Mouse (Mus musculus): ENCODE measurements around the gene Qrich1. TPM values are rescaled to one million over a fixed set of nuclear protein-coding genes. Genes with fewer than 3 reads are reported as not detected.

Qrich1 gene
- 45.4 and 58.5 TPM in 2 replicates for polyA plus RNA-seq (2012; rRNA removed; ENCODE audit: low replicate concordance)

GRCm38 (mm10) chr9:108516380-108517251 lies at the start of gene Qrich1:
TSS of gene Qrich1 (plus strand) at chr9:108516806.

GRCm38 (mm10) chr9:108479721-108480351 lies 36.8 kb upstream of the Qrich1 start, which contains the start of gene Lamb2:
TSS of gene Lamb2 (plus strand) at chr9:108479736.

GRCm38 (mm10) chr9:108490559-108491285 lies 25.9 kb upstream of the Qrich1 start, which contains the start of gene Usp19:
TSS of gene Usp19 (plus strand) at chr9:108490602.

GRCm38 (mm10) chr9:108507619-108508434 lies 8.8 kb upstream of the Qrich1 start, which contains the start of gene Qars:
TSS of gene Qars (plus strand) at chr9:108507706.

GRCm38 (mm10) chr9:108560227-108560841 lies 43.7 kb downstream of the Qrich1 start, which contains the start of gene Impdh2:
TSS of gene Impdh2 (plus strand) at chr9:108560286.

GRCm38 (mm10) chr9:108566815-108567776 lies 50.5 kb downstream of the Qrich1 start, which contains the start of gene Ndufaf3:
TSS of gene Ndufaf3 (minus strand) at chr9:108567434.

GRCm38 (mm10) chr9:108569381-108570206 lies 53.0 kb downstream of the Qrich1 start, which contains the start of gene Dalrd3:
TSS of gene Dalrd3 (plus strand) at chr9:108569886.

GRCm38 (mm10) chr9:108578545-108579343 lies 62.1 kb downstream of the Qrich1 start, which contains the start of gene Wdr6:
TSS of gene Wdr6 (minus strand) at chr9:108578739.

GRCm38 (mm10) chr9:108596998-108597764 lies 80.6 kb downstream of the Qrich1 start, which contains the start of gene P4htm:
TSS of gene P4htm (minus strand) at chr9:108597667.

Other genes with a start within 250 kb of the Qrich1 start
- gene Nicn1, start 226.4 kb upstream of the Qrich1 start, polyA plus RNA-seq (2012; rRNA removed; ENCODE audit: low replicate concordance): 2.2 and 4.8 TPM in 2 replicates
- 0.47 and 2.3 TPM in 2 replicates for gene Amt, start 220.0 kb upstream of the Qrich1 start, polyA plus RNA-seq (2012; rRNA removed; ENCODE audit: low replicate concordance)
- 74.5 and 77.2 TPM in 2 replicates for gene Rhoa, start 210.7 kb upstream of the Qrich1 start, polyA plus RNA-seq (2012; rRNA removed; ENCODE audit: low replicate concordance)
- 24.9 and 34.5 TPM in 2 replicates for gene Tcta, start 210.6 kb upstream of the Qrich1 start, polyA plus RNA-seq (2012; rRNA removed; ENCODE audit: low replicate concordance)
- gene Gpx1, start 177.9 kb upstream of the Qrich1 start, polyA plus RNA-seq (2012; rRNA removed; ENCODE audit: low replicate concordance): 1,295 and 2,060 TPM in 2 replicates
- 40.5 and 53.8 TPM in 2 replicates for gene Usp4, start 169.0 kb upstream of the Qrich1 start, polyA plus RNA-seq (2012; rRNA removed; ENCODE audit: low replicate concordance)
- not detected in 2 replicates for gene 1700102P08Rik, start 124.0 kb upstream of the Qrich1 start, polyA plus RNA-seq (2012; rRNA removed; ENCODE audit: low replicate concordance)
- not detected in 2 replicates for gene Ccdc36, start 88.3 kb upstream of the Qrich1 start, polyA plus RNA-seq (2012; rRNA removed; ENCODE audit: low replicate concordance)
- not detected in 2 replicates for gene BC048562, start 80.3 kb upstream of the Qrich1 start, polyA plus RNA-seq (2012; rRNA removed; ENCODE audit: low replicate concordance)
- gene Ccdc71, start 56.3 kb upstream of the Qrich1 start, polyA plus RNA-seq (2012; rRNA removed; ENCODE audit: low replicate concordance): 14.7 and 15.3 TPM in 2 replicates
- 27.3 and 33.7 TPM in 2 replicates for gene Klhdc8b, start 55.2 kb upstream of the Qrich1 start, polyA plus RNA-seq (2012; rRNA removed; ENCODE audit: low replicate concordance)
- 20.7 and 25.6 TPM in 2 replicates for gene Lamb2, start 37.1 kb upstream of the Qrich1 start, polyA plus RNA-seq (2012; rRNA removed; ENCODE audit: low replicate concordance)
- 66.7 and 68.1 TPM in 2 replicates for gene Usp19, start 26.2 kb upstream of the Qrich1 start, polyA plus RNA-seq (2012; rRNA removed; ENCODE audit: low replicate concordance)
- 145 and 187 TPM in 2 replicates for gene Qars, start 9.1 kb upstream of the Qrich1 start, polyA plus RNA-seq (2012; rRNA removed; ENCODE audit: low replicate concordance)
- gene Impdh2, start 43.5 kb downstream of the Qrich1 start, polyA plus RNA-seq (2012; rRNA removed; ENCODE audit: low replicate concordance): 47.8 and 97.0 TPM in 2 replicates
- gene Ndufaf3, start 50.6 kb downstream of the Qrich1 start, polyA plus RNA-seq (2012; rRNA removed; ENCODE audit: low replicate concordance): 40.9 and 44.6 TPM in 2 replicates
- gene Dalrd3, start 53.1 kb downstream of the Qrich1 start, polyA plus RNA-seq (2012; rRNA removed; ENCODE audit: low replicate concordance): 135 and 158 TPM in 2 replicates
- 11.3 and 13.7 TPM in 2 replicates for gene Wdr6, start 61.9 kb downstream of the Qrich1 start, polyA plus RNA-seq (2012; rRNA removed; ENCODE audit: low replicate concordance)
- 2.8 and 5.9 TPM in 2 replicates for gene P4htm, start 80.9 kb downstream of the Qrich1 start, polyA plus RNA-seq (2012; rRNA removed; ENCODE audit: low replicate concordance)
- 15.4 and 19.7 TPM in 2 replicates for gene Arih2, start 132.6 kb downstream of the Qrich1 start, polyA plus RNA-seq (2012; rRNA removed; ENCODE audit: low replicate concordance)
- gene Slc25a20, start 145.3 kb downstream of the Qrich1 start, polyA plus RNA-seq (2012; rRNA removed; ENCODE audit: low replicate concordance): 31.1 and 35.7 TPM in 2 replicates
- gene Prkar2a, start 172.5 kb downstream of the Qrich1 start, polyA plus RNA-seq (2012; rRNA removed; ENCODE audit: low replicate concordance): 31.0 and 32.2 TPM in 2 replicates